Mouse (Mus musculus) stomach, postnatal 0 days (tissue): ENCODE data around the gene Hspe1. TPM values are rescaled to one million over a fixed set of nuclear protein-coding genes. Genes with fewer than 3 reads are reported as not detected.
"Not testable (repeated sequence)": the region's sequence is repeated elsewhere in the genome, so short reads cannot be mapped to it uniquely, and the experiment has no call there.

Source experiments
- ATAC-seq: fragments of 200-750 bp; cut with Nextera tagmentation; 2 replicates; pipeline ENCODE4 v1.8.0; 2017; ENCODE audit not compliant: low FRiP score, low TSS enrichment
- DNase-seq: peaks from one replicate; pipeline ENCODE4 v3.0.0-alpha.2; 2016; ENCODE audit warnings: low spot score
- H3K27ac ChIP-seq: fragments of 300-500 bp; sonication (generic); replicated peaks from 2 replicates; pipeline ENCODE4 v1.5.1; 2014; ENCODE audit warnings: mild to moderate bottlenecking, control low read depth
- H3K27me3 ChIP-seq: fragments of 300-500 bp; sonication (generic); 2 replicates; pipeline ENCODE4 v1.6.1; 2014; ENCODE audit warnings: low read length; ENCODE audit not compliant: control insufficient read depth, insufficient read depth
- H3K36me3 ChIP-seq: fragments of 300-500 bp; sonication (generic); 2 replicates; pipeline ENCODE4 v1.6.1; 2014; ENCODE audit warnings: low read length, mixed read lengths; ENCODE audit not compliant: control insufficient read depth, insufficient read depth
- H3K4me1 ChIP-seq: fragments of 300-500 bp; sonication (generic); replicated peaks from 2 replicates; pipeline ENCODE4 v1.6.1; 2014; ENCODE audit warnings: antibody characterized with exemption; ENCODE audit not compliant: control insufficient read depth, insufficient read depth
- H3K4me2 ChIP-seq: fragments of 300-500 bp; sonication (generic); replicated peaks from 2 replicates; pipeline ENCODE4 v1.6.1; 2014; ENCODE audit warnings: low read depth, mild to moderate bottlenecking, control low read depth, moderate library complexity
- H3K4me3 ChIP-seq: fragments of 300-500 bp; sonication (generic); 2 replicates; pipeline ENCODE4 v1.5.1; 2014; ENCODE audit warnings: low read depth, low read length, control low read depth
- H3K9ac ChIP-seq: fragments of 300-500 bp; sonication (generic); 2 replicates; pipeline ENCODE4 v1.6.1; 2014; ENCODE audit warnings: mild to moderate bottlenecking, low read length, control low read depth, mixed read lengths
- H3K9me3 ChIP-seq: fragments of 300-500 bp; sonication (generic); 2 replicates; pipeline ENCODE4 v1.6.1; 2016; ENCODE audit warnings: low read length; ENCODE audit not compliant: control insufficient read depth
- CTCF ChIP-seq: IDR thresholded peaks from 2 replicates; pipeline ENCODE4 v1.5.1; 2016; ENCODE audit warnings: antibody characterized with exemption, low read depth, mild to moderate bottlenecking, moderate library complexity
- EP300 ChIP-seq: optimal IDR thresholded peaks from 2 replicates; pipeline ENCODE3; 2016; ENCODE audit warnings: antibody characterized with exemption
- WGBS: fragments of 180-500 bp; shearing (Covaris S2); extraction: QIAGEN DNeasy Blood & Tissue Kit; methylation state at CpG from one replicate; pipeline ENCODE4 v1.1.7; 2014; 5-methylcytosine and 5-hydroxymethylcytosine counted together
- polyA plus RNA-seq: library from polyadenylated mRNA; unstranded; fragments of >200 nt; fragmentation: Nextera tagmentation; extraction: Ambion mirVana; gene quantifications from 2 replicates; pipeline ENCODE4 v1.2.1, GENCODE M21; 2015

Hspe1 gene
- polyA plus RNA-seq, 1 experiment from 2014 or later: 324 TPM

DNA sequence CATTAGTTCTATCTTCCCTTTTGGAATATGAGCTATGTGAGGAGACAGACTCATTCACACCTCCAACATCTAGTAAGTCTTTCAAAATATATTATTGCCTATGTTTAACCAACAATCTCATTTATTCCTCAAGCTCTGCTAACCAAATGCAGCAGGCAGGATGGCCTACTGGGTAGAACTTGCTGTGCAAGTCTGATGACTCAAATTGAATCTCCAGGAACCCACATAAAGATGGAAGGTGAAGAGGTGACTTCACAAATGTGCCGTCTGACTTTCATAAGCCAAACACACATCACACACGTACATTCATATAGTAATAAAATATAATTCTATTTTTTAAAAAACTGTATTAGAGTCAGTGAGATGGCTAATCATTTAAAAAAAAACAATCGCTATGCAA, 36.3 kb upstream of the Hspe1 start:
- 62% methylated on average over 3 of the region's 3 CpGs for WGBS

DNA sequence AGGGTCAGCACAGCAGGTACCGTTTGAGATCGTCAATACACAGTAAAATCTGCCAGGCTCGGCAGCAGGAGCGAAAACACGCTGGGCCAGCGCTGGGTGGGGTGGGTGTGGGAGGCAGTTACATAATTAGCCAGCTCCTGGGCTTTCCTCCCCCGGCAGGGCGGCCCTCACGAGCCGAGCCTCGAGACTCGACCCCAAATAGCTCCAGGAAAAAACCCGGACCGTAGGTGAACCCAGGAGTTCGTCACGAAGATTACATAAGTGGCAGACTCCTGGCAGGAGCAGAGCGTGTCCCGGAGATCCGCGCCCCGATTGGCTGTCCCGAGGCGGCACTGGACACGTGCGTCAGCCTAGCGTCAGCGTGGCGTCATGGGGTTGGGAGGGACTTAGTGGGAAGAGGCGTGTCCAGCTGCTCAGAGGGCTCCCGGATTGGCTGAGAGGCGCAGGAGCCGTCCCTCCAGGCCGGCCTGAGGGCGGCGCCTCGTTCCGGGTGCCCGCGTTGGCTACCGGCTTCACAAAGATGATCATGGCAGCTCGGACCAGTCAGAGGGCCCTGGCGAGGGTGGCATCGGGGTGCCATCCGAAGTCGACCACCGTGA, 35.5 kb upstream of the Hspe1 start, which contains the start of gene Coq10b:
TSS of gene Coq10b (plus strand) at position 416 of the 599 bp plus-strand sequence.
- ATAC-seq (peak; percentile 99), DNase-seq (peak; percentile 99)
- no peak for TF ChIP-seq EP300
- TF ChIP-seq CTCF: peak; percentile 47
- Histone ChIP-seq H3K27me3 (no peaks in the 10 kb centered on the region), H3K9me3 (no peaks in the 10 kb centered on the region), H3K27ac (peak within 1 kb of the TSS; percentile 92), H3K9ac (peak within 1 kb of the TSS; percentile 77), H3K36me3 (no peaks in the 10 kb centered on the region), H3K4me1 (peaks cover 2% of the 10 kb centered on the region; the same call in 1 of the 2 replicates), H3K4me2 (peak within 1 kb of the TSS; percentile 67), H3K4me3 (peak within 1 kb of the TSS; percentile 70)
- WGBS: 0% methylated on average over 42 of the region's 46 CpGs

More for the DNA sequence above, 36.3 kb upstream of the Hspe1 start:
- Histone ChIP-seq H3K36me3 (no peaks in the 10 kb centered on the region), H3K27me3 (no peaks in the 10 kb centered on the region), H3K4me3 (no peak overlapping the region), H3K4me2 (peak overlapping the region; percentile 67), H3K9me3 (no peaks in the 10 kb centered on the region), H3K9ac (peak overlapping the region; percentile 63; the same call in 1 of the 2 replicates), H3K27ac (peak overlapping the region; percentile 83), H3K4me1 (peaks cover 2% of the 10 kb centered on the region; the same call in 1 of the 2 replicates)
- no peak for DNase-seq
- ATAC-seq: no peak
- no peak for TF ChIP-seq EP300
- no peak for TF ChIP-seq CTCF

DNA sequence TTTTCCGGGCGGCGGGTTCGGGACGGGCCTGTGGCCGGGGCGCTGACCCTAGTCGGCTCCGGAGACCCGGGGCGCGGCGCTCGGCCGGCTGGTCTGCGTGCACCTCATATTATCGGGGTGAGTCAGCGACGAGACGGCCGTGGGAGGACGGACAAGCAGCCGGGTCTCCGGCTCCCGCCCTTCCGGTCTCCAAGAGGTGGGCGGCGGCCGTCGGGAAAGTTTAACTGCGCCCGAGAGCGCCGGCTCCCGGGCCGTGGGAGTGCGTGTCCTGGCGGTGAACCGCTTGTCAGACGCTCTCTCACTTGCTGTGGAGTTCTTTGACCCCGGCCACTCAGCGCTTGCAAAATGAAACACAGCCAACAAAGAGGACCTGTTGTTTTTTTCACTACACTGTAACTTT, 34.9 kb upstream of the Hspe1 start:
- H3K9ac ChIP-seq: peak overlapping the region; percentile 77
- DNase-seq (peak; percentile 92), ATAC-seq (peak; percentile 88)
- H3K27ac ChIP-seq: peak overlapping the region; percentile 92
- peak overlapping the region; percentile 70 for H3K4me3 ChIP-seq
- H3K27me3 ChIP-seq: no peaks in the 10 kb centered on the region
- peaks cover 2% of the 10 kb centered on the region; the same call in 1 of the 2 replicates for H3K4me1 ChIP-seq
- H3K9me3 ChIP-seq: no peaks in the 10 kb centered on the region
- 0% methylated on average over 29 of the region's 42 CpGs for WGBS
- H3K36me3 ChIP-seq: no peaks in the 10 kb centered on the region
- H3K4me2 ChIP-seq: peak overlapping the region; percentile 57
- TF ChIP-seq CTCF (peak; percentile 42; the same call in 1 of the 2 replicates), EP300 (peak; percentile 37)

DNA sequence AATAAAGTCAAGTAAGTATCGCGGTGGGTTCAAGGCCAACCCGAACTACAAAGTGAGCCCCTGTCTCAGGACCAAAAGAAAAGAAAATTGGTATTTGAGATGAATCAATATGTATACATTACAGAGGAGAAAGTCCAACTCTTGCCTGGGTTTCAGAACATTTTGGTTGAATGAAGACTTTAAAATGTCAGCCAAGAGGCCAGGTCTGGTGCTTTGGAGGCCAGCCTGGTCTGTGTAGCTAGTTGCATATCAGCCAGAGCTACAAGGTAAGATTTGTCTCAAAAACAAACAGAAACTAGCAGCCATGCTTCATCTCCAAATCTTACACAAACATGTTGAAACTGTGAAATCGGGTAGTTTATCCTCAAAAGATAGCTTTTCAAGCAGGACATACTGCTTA, 34.3 kb upstream of the Hspe1 start:
- Histone ChIP-seq H3K27me3 (no peaks in the 10 kb centered on the region), H3K9me3 (no peaks in the 10 kb centered on the region), H3K36me3 (no peaks in the 10 kb centered on the region), H3K4me1 (peaks cover 2% of the 10 kb centered on the region; the same call in 1 of the 2 replicates), H3K9ac (peak overlapping the region; percentile 77; the same call in 1 of the 2 replicates), H3K27ac (no peak overlapping the region), H3K4me3 (peak overlapping the region; percentile 70), H3K4me2 (peak overlapping the region; percentile 57)
- DNase-seq (no peak), ATAC-seq (no peak)
- WGBS: 69% methylated on average over 4 of the region's 4 CpGs
- TF ChIP-seq EP300: no peak
- TF ChIP-seq CTCF: no peak

DNA sequence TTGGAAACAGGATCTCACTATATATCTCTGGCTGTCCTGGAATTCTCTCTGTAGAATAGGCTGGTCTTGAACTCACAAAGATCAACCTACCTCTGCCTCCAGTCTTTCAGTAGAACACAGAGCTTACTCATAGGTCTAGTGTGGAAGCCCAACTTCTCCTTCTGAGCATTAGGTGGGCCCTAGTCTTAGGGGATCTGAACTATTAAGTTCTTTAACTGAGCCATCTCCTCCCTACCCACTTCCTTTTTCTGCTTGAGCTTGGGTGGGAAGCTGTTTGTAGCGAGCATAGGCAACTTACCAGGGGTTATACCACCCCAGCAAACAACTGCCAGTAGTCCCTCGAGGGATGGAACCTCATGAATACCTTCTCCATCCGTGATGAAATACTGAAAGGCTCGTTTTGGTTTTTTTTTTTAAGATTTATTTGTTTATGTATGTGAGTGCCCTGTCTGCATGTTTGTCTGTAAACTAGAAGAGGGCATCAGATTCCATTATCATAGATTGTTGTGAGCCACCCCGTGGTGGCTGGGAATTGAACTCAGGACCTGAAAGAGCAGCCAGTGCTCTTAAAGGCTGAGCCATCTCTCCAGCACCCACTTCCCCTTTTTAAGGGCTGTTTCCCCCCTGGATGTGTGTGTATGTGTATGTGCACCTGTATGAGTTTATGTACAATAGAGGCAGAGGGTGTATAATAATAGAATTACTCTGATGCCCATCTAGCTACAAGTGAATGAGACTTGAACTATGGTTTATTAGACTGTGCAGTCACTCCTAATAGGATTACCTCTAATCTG, 32.4 kb upstream of the Hspe1 start:
- Histone ChIP-seq H3K27ac (no peak overlapping the region), H3K4me2 (no peak overlapping the region), H3K36me3 (no peaks in the 10 kb centered on the region), H3K4me1 (peaks cover 2% of the 10 kb centered on the region; the same call in 1 of the 2 replicates), H3K27me3 (no peaks in the 10 kb centered on the region), H3K9me3 (no peaks in the 10 kb centered on the region), H3K9ac (no peak overlapping the region), H3K4me3 (no peak overlapping the region)
- ATAC-seq (no peak), DNase-seq (no peak)
- WGBS: 81% methylated on average over 5 of the region's 5 CpGs
- no peak for TF ChIP-seq CTCF
- TF ChIP-seq EP300: no peak

DNA sequence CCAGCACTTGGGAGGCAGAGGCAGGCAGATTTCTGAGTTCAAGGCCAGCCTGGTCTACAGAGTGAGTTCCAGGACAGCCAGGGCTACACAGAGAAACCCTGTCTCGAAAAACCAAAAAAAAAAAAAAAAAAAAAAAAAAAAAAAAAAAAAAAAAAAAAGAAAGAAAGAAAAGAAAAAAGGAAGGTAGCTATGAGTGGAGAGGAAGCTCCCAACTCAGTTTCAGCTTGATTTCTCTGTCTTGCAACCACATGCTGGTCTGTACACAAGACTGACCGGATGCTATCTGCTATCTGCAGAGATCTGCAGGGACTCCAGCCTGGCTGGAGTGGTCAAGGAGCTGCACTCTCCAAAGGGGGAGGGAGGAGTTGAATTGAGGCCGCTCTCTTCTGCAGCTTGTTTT, 29.5 kb upstream of the Hspe1 start:
- ATAC-seq, H3K9me3 ChIP-seq, H3K27ac ChIP-seq, H3K4me2 ChIP-seq, DNase-seq, H3K36me3 ChIP-seq, H3K27me3 ChIP-seq, H3K4me3 ChIP-seq, H3K9ac ChIP-seq, H3K4me1 ChIP-seq: not testable (repeated sequence)
- 82% methylated on average over 2 of the region's 3 CpGs for WGBS
